Mouse (Mus musculus): ENCODE measurements at regions not wholly inside any gene's neighbourhood (a gene's known extent, or its start where the extent isn't known, plus 50 kb on each side); places are given as distances from the start of the nearest gene placed in this dataset.

DNA sequence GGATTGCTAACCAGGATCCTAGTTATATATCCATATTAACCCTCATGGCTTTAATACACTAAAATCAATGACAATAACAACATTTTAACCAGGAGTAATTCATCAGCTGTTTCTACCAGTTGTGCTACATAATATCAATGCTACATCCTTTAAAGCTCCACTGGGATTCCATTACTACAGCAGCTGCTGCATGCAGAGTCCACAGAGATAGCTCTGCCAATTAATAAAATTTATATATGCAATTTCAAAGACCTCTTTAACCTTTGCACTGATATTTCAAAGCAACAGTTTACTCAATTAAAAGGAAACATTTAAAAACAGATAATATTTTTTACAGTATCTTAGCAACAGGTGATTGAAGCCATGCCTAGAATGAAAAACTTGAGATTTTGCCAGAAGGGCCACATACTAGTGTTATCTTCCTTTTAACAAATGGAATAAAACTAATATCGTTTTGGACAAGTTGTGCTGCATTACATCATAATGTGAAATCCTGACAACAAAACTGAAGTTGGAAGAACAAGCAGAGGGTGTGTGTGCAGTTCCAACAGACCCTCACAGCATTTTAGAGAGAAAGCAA lies 256.8 kb upstream of the Nt5c1b start:
- DNase-seq = no peak

DNA sequence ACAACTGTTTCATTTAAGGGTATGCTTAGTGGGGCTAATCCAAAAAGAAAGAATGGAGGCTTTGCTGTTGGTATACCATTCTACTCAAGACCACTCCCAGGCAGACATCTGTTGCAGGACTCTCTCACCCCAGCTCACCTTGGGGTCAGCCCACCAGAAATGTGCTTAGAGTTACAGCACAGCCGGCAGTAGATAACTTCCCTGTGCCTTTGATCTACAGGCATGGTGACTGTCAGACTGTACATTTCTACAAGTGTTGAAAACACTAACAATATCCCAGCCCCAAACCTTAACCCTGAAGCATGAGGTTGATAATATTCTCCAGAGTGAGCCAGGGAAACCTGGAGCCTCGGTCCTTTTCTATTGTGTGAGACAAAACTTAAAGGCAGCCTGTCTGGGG lies 247.7 kb upstream of the Nt5c1b start:
- no peak for DNase-seq

DNA sequence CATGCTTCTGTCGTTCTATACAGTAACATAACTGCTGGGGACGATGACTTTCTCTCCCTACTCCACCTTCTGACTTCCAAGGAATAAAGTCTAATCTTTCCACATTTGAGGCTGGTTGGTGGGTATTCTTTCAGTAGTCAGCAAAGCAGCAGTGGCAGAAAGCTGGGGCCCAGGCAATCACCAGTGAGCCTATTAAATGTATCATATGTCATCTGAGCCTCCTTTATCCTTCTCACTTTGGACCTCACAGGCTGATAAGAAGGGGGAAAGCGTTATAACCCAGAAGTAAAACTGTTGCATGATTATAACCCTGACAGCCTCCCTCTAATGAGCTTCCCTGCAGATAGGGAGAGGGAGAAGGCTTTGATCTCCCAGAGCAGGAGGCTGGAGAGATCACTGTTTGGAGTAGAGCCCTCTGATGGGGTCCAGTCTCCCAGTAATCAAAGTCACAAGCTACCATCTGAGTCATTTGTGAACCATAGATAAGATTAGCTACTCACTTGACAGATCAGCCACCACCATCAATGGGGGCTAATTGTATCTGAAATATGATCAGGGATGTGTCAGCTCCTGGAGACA lies 241.7 kb upstream of the Nt5c1b start:
- no peak for DNase-seq

DNA sequence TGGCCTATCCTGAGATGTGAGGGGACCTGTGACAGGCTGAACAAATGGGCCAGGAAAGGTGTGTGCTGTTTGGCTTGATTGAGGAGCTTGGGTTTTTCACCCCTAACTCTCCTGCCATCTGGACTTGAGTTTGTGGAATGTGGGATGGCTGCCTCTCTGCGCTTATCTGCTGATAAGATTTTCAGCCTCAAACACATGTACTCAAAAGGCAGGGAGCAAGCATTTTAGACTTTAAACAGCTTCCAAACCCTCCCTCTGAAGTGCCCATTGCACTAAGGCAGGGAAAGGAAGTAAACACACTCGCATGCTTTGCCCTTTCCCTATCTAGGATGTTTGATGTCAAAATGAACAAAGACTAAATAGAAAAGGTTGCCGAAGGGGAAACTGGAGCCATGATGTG lies 235.6 kb upstream of the Nt5c1b start:
- DNase-seq = no peak

DNA sequence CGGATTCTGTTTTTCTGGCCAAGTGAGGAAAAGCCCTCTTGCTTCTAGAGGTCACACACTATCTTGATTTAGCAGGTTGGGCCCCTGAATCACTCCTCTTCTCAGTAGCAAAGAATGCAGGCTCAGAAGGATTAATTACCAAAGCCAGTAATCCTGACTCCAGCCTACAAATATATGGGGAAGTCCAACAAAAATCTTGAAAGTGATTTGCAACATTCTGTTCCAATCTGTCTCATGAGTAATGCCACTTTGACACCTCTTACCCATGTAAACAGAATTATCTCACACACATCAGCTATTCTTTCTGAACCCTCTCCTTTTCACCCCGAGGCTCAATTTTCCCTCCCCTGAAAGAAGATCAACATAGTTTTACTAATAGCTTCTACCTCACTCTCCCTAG lies 233.9 kb upstream of the Nt5c1b start:
- no peak for DNase-seq

DNA sequence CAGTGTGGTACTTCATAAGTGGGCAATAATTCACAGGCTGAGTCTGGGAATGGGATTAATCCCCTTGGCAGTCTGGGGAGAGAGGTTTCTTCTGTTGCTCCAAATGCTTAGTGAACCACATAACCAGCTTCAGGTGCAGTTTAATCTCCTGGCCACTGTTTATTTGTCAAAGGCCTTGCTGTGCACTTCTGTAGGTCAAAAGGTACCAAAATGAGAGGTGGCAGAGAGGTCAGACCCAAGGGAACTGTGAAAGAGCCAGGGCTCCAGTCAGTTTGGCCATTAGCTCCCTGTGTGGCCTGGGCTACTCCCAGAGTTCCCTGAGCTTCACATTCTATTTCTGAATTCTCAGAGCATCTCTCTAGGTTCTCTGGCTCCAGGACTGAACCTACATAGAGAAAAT lies 229.6 kb upstream of the Nt5c1b start:
- peak; percentile 59 to 79 for DNase-seq

DNA sequence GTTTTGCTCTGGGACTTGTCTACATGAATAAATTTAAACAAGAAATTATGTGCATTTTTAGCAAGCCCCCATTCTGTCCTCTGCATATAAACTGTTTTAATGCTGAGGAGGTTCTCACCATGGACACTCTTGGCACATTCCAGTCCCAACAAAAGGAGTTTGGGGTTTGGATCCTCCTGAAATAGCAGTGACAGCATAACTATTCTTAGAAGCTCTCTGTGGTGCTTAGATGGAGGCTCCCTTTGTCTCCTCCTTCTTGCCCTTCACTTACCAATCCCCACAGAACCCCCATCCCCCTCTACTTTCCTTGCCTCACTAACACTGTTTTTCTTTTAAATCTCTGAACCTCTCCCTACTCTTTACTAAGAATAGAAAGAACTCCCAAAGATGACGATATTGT lies 208.9 kb upstream of the Nt5c1b start:
- DNase-seq = no peak

DNA sequence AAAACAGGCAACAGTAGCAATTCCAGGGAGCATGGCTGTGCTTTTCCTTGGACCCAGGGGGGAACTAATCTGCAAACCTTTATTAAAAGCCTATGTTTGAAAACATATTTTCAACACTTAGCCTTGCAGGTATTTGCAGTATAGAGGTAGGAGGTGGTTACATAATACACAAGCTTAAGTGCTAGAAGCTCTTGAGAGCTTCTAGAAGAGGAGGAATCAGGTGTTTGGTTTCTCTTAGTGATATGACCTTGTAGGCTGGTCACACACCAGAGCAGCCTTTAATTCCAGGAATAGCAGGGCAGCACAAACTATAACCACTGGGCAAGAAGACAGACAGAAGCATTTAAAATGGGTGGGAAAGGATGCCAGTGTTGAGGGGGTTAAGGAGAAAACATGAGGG lies 201.7 kb upstream of the Nt5c1b start:
- no peak for DNase-seq

DNA sequence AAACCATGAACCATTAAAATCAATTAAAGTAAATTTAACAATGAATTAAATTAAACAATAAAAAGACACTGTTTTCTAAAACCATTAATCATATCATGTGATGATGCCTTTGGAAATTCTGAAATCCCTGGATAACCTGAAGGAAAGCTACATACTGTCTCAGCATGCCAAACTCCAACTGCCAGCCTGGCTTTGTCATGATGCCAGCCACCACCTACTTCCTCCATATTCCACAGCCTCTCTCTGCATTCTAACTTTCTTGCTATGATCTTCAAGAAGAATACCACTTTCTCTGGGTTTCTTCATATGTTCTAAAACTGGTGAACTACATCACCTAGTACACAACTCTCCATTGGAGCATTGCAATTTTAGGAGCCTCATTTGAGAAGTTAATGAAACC lies 201.2 kb upstream of the Nt5c1b start:
- DNase-seq = no peak

DNA sequence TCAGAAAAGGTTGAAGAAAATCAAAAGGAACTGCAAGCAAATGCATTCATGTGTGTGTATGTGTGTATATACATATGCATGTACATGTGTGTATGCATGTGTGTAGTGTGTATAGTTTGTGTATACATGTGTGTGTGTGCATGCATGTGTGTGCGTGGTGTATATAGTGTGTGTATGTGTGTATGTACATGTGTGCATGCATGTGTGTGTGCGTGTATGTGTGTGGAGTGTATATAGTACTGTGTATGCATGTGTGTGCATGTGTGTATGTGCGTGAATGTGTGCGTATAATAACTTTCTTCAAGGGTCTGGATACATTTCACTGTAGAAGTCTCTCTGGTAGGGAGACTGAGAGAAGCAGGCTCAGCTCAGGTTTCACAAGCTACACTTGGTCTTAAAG lies 191.1 kb upstream of the Nt5c1b start:
- DNase-seq = no peak

DNA sequence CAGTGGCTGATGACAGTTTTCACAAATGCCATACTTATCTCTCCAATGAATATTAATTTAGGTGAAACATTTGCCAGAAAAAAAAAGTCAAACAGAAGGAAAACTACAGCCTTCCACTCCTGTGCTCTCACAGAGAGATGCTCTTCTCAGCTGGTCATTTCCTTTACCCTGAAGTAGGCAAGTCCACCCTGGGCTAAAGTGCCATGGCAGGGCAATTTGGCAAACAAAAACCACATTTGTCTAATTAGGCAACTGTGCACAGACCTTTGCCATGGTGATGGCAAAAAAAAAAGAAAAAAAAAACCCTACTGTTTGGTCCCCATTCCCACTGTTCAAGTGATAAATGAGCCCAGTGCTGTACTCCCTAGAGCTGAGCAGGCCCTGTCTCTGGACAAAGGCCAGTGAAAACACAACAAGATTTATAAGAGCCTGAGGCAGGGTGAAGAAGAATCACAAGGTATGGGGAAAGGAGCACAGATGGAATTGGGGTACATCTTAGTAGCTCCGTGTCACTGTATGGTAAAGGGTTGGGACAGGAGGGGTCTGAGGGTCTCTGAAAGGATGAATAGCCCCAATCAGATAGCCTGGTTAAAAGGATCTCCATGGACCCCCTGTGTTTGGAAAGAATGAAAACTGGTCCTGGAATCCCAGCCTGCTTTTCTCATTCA lies 190.5 kb upstream of the Nt5c1b start:
- DNase-seq = no peak

DNA sequence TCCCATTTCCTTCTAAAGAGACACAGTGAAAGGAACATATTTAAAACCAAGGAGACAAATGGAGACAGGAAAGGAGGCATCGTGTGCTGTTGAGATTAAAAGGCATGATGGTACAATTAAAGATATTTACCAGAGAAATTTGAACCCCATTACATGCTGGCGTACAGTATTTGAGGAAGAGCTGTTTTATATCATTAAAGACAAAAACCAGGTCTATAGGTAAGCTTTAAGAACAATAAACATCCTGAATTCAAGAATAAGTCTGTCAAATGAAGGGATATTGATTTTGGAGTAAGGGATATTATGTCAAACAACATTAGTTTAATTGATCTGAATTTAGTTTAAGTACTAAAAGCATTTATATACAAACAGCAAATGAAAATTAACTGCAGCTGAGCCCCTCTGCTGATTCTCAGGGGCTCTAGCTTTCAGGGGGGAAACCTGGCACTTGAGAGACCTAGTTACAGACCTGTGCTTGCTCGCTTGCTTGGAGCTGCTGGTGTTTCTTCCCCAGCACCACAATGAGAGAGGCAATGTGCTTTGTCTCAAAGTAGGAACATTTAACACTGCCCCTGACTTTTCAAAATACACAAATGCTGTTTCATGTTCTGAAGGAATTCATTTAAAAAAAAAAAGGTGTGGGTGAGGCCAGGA lies 189.8 kb upstream of the Nt5c1b start:
- no peak for DNase-seq

DNA sequence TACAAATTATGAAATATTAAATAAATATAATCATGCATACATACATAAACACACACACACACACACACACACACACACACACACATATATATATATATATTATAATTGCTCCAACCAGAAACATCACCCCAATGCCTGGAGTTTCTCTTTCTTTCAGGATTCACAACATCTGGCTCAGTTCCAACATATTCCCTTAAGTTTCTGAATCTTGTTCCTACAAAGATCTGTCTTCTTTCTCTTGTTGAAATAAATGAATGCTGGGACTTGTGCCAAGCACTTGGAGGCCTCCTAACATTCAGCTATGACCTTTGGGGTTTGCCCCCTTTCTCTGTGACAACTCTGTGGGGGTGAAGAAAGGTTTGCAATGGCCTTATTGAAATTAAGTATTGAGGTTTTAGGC lies 187.2 kb upstream of the Nt5c1b start:
- DNase-seq = peak; percentile 17 to 28

DNA sequence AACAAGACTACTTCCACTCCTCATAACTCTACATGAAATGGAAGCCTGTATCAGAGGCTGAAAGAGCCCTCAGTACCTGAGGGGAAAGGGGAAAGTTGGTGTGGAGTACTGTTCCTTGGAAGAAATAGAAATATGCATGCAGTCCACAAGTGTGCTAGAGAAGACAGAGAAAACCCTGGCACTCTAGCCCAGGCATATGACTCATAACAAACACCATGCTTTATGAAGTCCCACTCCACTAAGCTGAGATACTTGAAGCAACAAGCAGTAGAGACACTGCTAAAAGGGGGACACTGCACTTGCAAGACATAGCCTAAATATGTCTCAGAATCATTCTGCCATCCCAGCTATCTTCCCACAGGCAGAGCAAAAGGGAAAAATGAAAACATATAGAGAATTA lies 183.2 kb upstream of the Nt5c1b start:
- DNase-seq = no peak

DNA sequence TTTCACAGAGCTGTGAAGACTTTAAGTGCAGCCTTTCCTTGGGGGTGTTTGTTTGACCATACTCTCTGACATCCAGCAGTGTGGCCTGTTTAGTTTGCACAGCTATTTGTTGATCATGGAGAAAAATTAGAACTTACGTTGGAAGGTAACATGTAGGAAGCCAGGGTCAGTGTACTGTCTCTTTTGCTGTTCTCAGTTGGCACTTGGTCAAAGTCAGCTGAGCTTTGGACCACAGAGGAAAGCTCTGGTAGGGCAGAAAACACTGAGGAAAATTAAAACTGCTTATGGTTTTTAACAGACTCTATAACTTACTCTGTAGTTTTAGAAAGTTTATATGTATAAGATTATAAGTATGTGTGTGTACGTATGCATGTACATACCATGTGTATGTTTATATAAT lies 180.0 kb upstream of the Nt5c1b start:
- peak; percentile 56 to 61 for DNase-seq

DNA sequence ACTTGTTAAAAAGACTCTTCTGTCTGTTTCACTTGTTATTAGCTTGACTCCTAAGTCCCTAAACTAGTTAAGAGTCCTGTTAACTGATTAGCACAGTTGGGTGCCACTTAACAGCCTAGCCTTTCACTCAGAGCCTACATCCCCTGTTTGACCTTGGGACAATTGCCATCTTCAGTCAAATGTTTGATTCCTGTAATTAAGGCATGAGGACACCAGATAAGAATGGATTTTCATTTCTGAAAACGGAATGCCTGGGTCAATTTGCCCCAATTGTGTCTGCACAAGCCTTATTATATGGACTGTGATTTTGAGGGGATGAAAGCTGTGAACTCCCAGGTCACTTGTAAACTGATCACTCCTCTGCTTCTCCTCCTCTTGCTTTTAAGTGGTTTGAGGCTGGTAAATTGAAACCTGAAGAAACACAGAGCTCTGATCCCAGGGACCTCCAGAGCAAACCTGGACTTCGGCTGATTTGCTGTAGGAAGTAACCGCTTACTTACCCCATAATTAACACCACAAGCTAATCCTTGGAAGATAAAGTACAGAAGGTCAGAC lies 171.8 kb upstream of the Nt5c1b start:
- DNase-seq = no peak

DNA sequence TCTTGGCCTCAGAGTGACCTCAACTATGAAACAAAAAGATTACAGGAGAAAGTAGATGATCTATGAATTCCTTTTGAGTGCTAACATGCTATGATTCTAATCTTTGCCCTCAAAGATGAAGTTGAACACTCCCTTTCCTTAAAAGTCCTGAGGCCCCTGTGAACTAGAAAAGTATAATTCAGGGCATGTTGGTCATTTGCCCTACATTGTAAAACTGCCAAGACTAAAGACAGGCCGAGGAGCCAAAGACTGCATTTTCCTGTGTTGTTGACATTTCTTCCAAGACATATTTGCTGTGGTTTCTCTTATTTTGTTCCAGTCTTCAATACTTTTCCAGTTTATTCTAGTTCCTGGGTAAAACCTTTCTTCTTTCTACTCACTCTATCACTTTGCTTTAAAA lies 159.9 kb upstream of the Nt5c1b start:
- no peak for DNase-seq

DNA sequence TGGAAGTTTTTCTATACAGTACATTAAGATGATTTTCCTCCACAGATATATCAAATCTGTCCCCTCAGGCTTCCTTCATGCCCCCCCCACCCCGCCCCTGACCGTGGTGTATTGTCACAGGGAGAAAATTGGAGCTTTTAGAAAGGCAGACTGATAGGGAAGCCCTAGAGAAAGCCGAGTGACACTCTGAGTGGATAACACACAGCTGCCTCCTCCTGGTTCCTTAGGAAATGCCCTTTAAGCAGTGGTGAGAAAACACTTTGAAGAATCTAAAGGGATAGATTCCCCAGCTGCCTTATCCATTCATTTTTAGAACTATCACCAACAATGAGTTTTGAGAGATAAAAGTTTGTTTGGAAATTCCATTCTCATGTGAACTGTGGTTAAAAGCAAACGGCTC lies 147.0 kb upstream of the Nt5c1b start:
- DNase-seq = peak; percentile 2 to 14

DNA sequence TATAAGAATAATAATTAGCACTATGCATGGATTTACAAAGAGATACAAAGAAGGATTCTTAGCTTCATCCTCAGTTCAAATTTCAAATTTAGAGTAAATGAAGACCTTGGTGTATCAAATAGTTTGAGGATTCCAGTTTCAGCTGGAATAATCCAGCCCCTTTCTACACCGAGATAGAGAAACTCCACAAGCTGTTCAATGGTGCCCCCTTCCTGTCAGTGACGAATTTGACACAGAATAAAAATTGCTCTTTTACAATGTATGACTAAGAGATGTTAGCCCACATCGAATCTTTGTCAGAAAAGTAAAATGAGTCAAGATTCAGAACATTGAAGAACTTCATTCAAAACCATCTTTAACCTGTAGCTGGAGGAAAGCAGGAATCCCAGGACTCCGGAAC lies 145.9 kb upstream of the Nt5c1b start:
- peak; percentile 43 to 48 for DNase-seq

DNA sequence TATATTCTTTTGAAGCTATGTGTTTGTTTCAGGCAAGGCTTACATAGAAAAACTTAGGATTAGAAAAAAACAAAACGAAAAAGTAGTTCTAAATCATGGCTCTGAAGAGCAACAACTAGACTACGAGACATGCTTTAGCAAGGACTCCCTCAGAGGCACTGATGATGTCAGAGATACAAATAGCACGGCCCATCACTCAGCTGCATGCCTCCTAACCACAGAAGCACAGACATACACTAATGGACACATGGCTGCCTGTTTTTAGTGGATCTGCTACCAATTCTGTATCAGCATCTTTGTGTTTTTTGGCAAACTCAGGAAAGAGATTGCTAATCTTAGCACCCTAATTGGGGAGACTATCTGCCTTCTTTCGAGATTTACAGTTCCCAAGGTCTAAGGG lies 138.6 kb upstream of the Nt5c1b start:
- no peak for DNase-seq

DNA sequence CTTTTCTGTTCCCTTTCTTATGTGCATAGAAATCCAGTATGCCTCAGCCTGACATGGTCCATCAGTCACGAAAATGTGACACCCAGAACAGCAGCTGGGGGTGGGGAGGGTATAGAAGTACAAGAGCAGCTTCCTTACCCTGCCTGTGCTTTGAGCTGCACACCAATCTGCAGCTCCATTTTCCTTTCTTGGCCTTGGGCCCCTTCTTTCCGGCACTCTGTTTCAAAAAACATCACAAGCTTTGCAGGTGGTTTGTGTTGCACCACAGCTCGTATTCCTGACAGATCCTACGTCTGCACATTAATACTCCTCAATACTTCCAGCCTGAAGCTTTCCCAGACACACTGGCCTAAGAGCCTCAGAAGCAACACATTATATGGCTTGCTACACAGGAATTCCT lies 138.1 kb upstream of the Nt5c1b start:
- no peak for DNase-seq

DNA sequence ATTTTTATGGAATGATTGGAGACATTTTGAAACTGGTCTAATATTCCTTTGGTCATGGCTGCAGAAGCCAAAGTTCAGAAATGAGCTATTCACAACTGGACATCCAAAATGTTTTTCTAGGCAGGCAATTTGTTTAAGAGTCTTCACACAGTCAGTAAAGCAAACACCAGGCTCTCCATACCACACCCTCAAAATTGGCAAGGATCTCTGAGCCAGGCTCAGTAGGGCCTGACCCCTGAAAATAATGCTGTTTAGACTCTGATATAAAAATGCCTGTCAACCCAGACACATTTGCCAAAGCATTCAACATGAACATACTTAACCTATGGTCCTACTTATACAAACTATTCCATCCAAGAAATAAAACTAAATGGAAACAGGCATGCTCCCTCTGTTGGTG lies 121.7 kb upstream of the Nt5c1b start:
- DNase-seq = no peak

DNA sequence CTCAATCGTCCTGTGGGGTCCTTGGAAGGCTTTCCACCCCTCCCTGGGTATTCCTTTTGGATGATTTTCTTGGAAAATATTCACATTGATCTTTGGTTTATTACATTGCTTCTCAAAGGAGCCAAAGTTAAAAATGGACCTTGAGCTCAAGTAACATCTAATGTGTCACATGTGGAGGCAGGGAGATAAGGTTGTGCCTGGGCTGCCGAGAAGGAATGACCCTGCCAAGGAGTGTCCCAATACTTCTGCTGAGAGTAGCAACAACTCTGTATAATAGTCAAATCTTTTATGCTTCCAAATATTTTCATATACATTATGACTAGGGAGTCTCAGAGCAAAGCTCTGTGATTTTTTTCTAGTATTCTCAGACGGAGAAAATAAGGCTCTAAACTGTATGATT lies 113.4 kb upstream of the Nt5c1b start:
- no peak for DNase-seq

DNA sequence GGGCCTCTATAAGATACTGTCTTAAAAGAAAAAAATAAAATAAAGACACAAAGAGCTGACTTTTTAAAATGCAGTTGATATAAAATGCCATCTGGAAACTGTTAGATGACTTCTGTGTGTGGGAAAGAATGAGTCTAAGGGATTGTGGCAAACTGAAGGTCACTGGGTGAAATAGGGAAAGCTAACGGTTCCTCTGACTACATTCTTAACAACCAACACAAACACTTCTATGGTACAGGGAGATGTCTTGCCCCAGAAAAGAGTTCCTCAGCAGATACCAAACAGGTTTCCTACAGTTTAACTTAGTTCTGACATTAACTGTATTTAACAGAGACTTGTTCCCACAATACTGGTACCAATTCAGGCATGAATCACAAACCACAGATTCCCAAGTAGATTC lies 103.6 kb upstream of the Nt5c1b start:
- DNase-seq = no peak

Measured in kidney, postnatal 36 days (tissue).